Mouse (Mus musculus) v-Abl transformed pro-B cells (cell line): ENCODE data around the gene Morc2b.
"Not testable (repeated sequence)": the region's sequence is repeated elsewhere in the genome, so short reads cannot be mapped to it uniquely, and the experiment has no call there.

ENCODE experiments used
- in situ Hi-C, 2 experiments: fragments of 400-800 bp; cut with MboI; formaldehyde crosslinking; loops; one replicate each; pipeline ENCODE4 v1.15.1; 2025; ENCODE audit not compliant: unreplicated experiment in 2 of 2

The Morc2b gene

DNA sequence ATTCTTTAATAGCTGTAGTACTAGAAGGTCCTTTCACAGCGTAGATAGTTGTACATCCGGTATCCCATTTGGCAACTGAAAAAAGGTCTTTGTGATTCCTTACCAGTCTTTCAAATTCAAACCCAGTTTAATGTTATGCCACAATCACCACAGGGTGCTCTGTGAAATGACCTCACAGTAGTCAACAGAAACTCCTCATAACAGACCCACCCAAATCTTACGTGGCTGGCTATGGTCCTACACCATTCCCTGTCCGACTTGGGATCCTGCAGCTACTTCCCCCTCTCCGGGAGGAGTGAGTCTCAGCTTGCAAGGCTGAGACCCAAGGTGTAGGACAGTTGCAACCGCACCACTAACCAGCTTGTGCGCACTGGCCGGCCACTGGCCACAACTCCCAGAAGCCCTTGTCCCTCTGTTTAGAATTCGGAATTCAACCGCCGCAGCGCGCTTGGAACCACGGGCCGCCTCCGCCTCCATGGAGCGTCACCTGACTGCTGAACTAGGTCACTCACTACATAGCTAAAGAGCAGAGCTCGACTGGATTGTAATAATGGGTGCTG, at the start of gene Morc2b:
Gene Morc2b, minus strand, starts transcription at position 423 of the 560 bp plus-strand sequence.
- in situ Hi-C loops: no loop called here

DNA sequence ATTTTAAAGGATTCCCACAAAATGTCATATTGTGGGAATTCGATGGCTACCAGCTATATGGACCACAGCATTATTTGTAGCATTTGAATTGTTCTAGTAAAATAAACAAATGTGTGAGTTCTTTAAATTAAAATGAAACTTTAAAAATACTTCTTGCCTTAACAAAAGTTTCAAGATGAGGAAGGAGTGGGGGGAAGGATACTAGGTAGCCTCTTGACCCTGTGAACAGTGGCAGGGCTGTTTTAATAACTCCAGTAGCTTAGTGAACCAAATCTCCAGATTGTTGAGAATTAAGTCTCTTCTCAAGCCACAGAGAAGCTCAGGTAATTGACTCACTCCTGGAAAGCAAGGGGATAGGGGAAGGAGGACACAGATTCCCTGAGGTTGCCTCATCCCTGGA, 28.7 kb upstream of the Morc2b start, which contains the start of gene Olfr55:
Gene Olfr55, plus strand, starts transcription at position 301 of the 400 bp plus-strand sequence.
- in situ Hi-C loops: not testable (repeated sequence)

DNA sequence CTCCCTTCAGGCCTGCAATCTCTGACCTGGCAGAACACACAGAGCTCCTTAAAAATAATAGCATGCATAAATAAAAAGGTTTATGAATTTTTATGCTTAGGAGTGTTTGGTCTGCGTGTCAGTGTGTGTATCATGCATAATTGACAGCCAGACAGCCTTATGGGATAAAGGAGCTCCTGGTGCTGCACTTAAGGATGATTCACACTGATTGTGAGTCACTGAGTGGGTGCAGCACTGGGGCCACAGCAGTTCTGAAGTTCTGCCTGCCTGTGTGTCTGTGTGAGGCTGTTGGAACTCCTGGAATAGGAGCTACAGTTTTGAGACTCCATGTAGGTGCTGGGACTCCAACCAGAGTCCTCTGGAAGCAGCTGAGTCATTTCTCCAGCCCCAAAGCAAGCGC, 13.2 kb downstream of the Morc2b start:
- in situ Hi-C loops: no loop called here

DNA sequence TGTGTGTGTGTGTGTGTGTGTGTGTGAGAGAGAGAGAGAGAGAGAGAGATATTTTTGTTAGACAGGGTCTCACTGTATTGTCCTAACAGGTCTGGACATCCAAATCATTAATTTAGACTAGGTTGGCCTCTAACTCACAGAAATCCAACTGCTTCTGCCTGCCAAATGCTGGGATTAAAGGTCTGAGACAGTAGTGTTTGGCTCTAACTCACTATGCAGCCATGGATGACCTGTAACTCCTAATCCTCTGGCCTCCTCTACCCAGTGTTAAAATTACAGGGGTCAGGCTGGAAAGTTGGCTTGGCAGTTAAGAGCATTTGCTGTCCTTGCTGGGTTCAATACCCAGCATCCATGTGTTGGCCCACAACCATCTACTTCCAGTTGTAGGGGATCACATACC, 14.9 kb downstream of the Morc2b start:
- in situ Hi-C loops: no loop called here

DNA sequence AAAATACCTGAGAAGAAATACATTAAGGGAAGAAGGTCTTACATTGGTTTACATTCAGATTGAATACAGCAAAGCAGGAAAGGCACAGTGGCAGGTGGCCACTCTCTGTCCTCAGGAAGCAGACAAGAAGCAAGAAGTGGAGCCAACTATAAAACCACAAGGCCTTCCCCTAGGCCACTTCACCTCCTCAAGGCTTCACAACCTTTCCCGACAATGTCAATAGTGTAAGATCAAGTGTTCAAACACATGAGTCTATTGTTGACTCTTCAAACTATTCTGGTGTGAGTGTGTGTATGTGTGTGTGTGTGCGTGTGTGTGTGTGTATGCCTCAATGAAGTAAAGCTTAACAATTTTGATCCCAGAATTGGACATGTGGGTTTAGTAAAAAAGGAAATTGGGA, 42.1 kb downstream of the Morc2b start:
- in situ Hi-C loops: no loop called here

DNA sequence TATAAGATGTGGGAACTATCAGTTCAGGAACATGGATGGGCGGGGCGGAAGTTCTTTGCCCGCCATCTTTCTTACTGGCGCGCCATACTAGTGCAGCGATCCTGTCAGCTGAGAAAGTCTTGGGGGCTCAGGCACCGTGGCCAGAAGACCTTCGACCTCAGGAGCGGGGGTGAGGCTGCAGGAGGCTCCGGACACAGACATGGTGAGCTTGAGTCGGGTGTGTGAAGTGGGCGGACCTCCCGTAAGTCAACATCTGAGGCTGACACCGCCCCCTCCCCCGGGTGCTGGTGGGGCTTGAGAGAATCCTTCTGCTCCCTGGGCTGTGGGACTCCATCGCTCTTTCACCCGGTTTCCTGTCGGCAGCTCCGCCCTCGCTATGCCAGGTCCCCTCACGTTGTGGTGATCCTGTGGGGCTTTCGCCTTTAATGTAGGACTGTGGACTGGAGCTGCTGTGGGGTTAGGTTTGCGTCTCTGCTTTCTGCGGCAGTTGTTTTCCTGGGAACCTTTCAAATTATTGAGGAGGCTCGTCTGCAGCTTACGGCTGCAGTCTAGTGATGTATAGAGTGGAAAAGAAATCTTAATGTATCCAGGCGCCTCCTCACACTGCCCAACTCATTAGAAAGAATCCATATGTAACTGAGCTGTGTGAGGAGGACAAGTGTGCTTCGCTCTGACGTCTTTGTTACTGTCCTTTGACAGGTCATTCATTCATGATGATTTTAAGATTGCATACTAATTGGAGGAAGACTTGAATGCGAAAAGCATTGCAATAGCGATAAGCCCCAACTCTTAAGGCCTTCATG, 46.9 kb downstream of the Morc2b start:
- in situ Hi-C loops: no loop called here

DNA sequence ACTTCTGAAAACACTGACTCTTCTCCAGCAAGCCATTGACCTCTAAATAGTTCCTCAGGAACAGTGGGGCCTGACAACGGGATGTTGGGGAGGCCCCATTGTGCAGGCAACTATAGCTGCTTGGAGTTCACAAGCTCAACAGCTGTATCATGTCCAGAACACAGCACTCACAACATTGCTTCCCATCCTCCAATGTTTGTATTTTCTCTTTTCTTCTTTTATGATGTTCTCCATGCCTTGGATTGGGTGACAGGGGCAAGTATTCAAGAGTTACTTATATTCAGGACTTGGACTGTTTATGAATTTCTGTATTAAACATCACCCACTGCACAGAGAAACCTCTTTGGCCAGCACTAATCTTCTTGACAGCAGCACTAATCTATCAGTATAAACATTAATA, 47.9 kb downstream of the Morc2b start:
- in situ Hi-C loops: no loop called here

DNA sequence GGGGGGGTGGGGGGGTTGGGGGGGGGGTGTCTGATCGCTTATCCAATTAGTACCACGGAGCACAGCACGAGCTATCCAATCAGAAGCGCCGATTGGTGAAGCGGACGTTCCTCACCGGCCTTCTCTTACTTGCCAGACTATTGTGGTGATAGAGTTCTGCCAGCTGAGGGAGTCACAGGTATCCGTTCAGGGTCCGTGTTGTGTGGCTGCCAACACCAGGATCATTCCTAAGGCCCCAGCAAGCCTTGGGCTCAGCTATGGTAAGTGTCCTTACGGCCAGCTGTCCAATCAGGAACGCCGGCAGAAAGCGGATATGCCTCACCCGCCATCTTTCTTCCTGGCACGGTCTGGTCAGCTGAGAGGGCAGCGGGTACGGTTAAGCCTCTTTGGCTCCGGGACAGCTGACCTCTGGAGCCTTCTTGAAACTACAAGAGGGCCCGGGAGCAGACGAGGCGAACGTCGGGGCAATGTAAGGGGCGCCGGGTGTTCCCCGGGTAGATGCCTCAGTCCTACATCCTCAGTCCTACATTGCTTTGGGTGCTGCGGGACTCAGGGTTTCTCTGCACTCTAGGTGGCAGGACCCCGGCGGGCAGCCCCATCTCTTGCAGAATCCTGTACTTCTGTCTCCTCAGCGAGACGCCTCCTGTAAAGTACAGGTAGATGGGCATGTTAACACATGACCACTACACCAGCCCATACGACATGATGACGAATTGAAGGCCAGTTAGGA, 50.1 kb downstream of the Morc2b start, which contains the start of gene Zfp563:
Gene Zfp563, plus strand, starts transcription at position 91 of the 730 bp plus-strand sequence.
- in situ Hi-C loops: no loop called here

DNA sequence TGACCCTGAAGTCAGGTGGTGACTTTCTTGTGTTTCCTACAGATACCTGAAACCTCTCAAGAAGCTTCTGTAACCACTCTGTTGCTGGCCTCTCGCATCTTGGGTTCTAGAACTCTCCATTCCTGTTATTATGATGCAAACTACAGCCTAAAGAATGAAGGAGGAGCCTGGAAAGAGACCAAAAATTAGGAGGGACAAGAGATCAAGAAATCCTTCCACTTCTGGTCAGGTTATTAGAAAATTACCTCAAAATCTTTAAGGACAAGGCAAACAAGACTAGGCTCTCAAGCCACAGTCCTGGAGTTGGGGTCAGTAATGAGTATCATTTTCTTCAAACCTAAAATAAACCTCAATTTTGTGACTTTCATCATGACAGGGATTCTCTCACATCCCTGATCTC, 71.5 kb downstream of the Morc2b start, which contains the start of gene 4921501E09Rik:
Gene 4921501E09Rik, minus strand, starts transcription at position 101 of the 400 bp plus-strand sequence.
- in situ Hi-C loops: loop anchor here in 1 of 2 experiments (25.0 kb wide), 1 partner anchor 419 kb away; no protein-coding TSS in a partner anchor
